Mouse (Mus musculus): ENCODE measurements around the gene Plcb2.

GRCm38 (mm10) chr2:118674500-118674899 lies 53.7 kb downstream of the Plcb2 start:
- TF ChIP-seq CHD1 (IDR thresholded peaks at IDR 0.05; ENCODE audit: low read depth, low read length), result no peak
- no peak for TF ChIP-seq NELFE (IDR thresholded peaks at IDR 0.05; ENCODE audit: low read depth, low read length)
- TF ChIP-seq POLR2A (IDR thresholded peaks at IDR 0.05; ENCODE audit: control insufficient read depth in 1 of 2, insufficient read depth in 1 of 2, low read depth in 1 of 2, low read length in 2 of 2, poor library complexity in 1 of 2), result no peak
- TF ChIP-seq CTCF (IDR thresholded peaks at IDR 0.05 in 2 of 3, conservative IDR thresholded peaks at IDR 0.05 in 1 of 3; ENCODE audit: control insufficient read depth in 1 of 3, insufficient read depth in 1 of 3, low read depth in 2 of 3, low read length in 3 of 3, poor library complexity in 1 of 3, severe bottlenecking in 1 of 3), result no peak
- no peak for TF ChIP-seq UBTF (IDR thresholded peaks at IDR 0.05; ENCODE audit: borderline replicate concordance, insufficient read depth, low read depth, low read length)

All from MEL (cell line).